Mouse (Mus musculus) kidney, postnatal 0 days (tissue): ENCODE measurements around the gene Erg. TPM values are rescaled to one million over a fixed set of nuclear protein-coding genes. Genes with fewer than 3 reads are reported as not detected.

Source experiments
- ATAC-seq: fragments of 200-750 bp; cut with Nextera tagmentation; replicated peaks from 2 replicates; pipeline ENCODE4 v1.8.0; 2017; ENCODE audit warnings: low read depth, moderate number of reproducible peaks, moderate TSS enrichment, moderate library complexity; ENCODE audit not compliant: low FRiP score
- DNase-seq: peaks from one replicate; pipeline ENCODE4 v3.0.0-alpha.2; 2016; ENCODE audit warnings: low spot score
- H3K27ac ChIP-seq: fragments of 300-500 bp; sonication (generic); 2 replicates; pipeline ENCODE4 v1.5.1; 2014; ENCODE audit warnings: mild to moderate bottlenecking
- H3K27me3 ChIP-seq: fragments of 300-500 bp; sonication (generic); 2 replicates; pipeline ENCODE4 v1.6.1; 2014; ENCODE audit warnings: low read length, mixed read lengths; ENCODE audit not compliant: insufficient read depth
- H3K36me3 ChIP-seq: fragments of 300-500 bp; sonication (generic); 2 replicates; pipeline ENCODE4 v1.6.1; 2014; ENCODE audit warnings: low read length, mixed read lengths; ENCODE audit not compliant: insufficient read depth
- H3K4me1 ChIP-seq: fragments of 300-500 bp; sonication (generic); replicated peaks from 2 replicates; pipeline ENCODE4 v1.6.1; 2014; ENCODE audit warnings: antibody characterized with exemption, low read length, mixed read lengths; ENCODE audit not compliant: insufficient read depth
- H3K4me2 ChIP-seq: fragments of 300-500 bp; sonication (generic); 2 replicates; pipeline ENCODE4 v1.6.1; 2014; ENCODE audit warnings: mild to moderate bottlenecking, low read length, moderate library complexity, mixed read lengths
- H3K4me3 ChIP-seq: fragments of 300-500 bp; sonication (generic); replicated peaks from 2 replicates; pipeline ENCODE4 v1.5.1; 2014; ENCODE audit warnings: low read depth, low read length
- H3K9ac ChIP-seq: fragments of 300-500 bp; sonication (generic); 2 replicates; pipeline ENCODE4 v1.6.1; 2014; ENCODE audit warnings: low read depth, low read length
- H3K9me3 ChIP-seq: fragments of 300-500 bp; sonication (generic); replicated peaks from 2 replicates; pipeline ENCODE4 v1.6.1; 2016; ENCODE audit warnings: low read length, inconsistent platforms, mixed read lengths
- CTCF ChIP-seq: IDR thresholded peaks from 2 replicates; pipeline ENCODE4 v1.5.1; 2016; ENCODE audit warnings: antibody characterized with exemption, low read depth, mild to moderate bottlenecking, moderate library complexity
- WGBS: fragments of 180-500 bp; shearing (Covaris S2); extraction: QIAGEN DNeasy Blood & Tissue Kit; methylation state at CpG from one replicate; pipeline ENCODE4 v1.1.7; 2014; 5-methylcytosine and 5-hydroxymethylcytosine counted together
- polyA plus RNA-seq: library from polyadenylated mRNA; unstranded; fragments of >200 nt; fragmentation: Nextera tagmentation; extraction: Ambion mirVana; gene quantifications from 2 replicates; pipeline ENCODE4 v1.2.1, GENCODE M21; 2015

Gene Erg
- polyA plus RNA-seq, 1 experiment from 2014 or later = 6.4 TPM

DNA sequence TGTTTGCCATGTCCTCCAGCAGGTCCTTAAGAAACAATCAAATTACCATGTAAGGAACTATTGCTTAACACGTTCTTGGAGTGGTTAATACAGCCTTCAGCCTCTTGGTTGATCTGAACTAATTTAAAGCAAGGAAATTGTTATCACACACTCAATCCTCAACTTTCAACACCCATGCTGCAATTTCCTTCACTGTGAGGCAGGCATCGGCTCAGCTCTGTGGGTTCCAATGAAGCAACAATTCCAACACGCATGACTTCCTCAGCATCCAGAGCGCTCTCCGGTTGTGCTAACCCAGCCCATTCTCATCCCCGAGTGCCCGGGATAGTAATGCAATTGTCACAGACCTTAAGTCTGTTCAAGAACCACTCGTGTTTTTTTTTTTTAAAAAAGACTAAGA lies 121.8 kb downstream of the Erg start:
- no peaks in the 10 kb centered on the region for H3K27me3 ChIP-seq
- H3K27ac ChIP-seq = no peak overlapping the region
- WGBS = 61% methylated on average over 8 of the region's 8 CpGs
- H3K9ac ChIP-seq = no peak overlapping the region
- no peak for TF ChIP-seq CTCF
- no peaks in the 10 kb centered on the region for H3K9me3 ChIP-seq
- no peak overlapping the region for H3K4me3 ChIP-seq
- no peaks in the 10 kb centered on the region for H3K4me1 ChIP-seq
- DNase-seq (no peak), ATAC-seq (no peak)
- no peak overlapping the region for H3K4me2 ChIP-seq
- H3K36me3 ChIP-seq = no peaks in the 10 kb centered on the region

DNA sequence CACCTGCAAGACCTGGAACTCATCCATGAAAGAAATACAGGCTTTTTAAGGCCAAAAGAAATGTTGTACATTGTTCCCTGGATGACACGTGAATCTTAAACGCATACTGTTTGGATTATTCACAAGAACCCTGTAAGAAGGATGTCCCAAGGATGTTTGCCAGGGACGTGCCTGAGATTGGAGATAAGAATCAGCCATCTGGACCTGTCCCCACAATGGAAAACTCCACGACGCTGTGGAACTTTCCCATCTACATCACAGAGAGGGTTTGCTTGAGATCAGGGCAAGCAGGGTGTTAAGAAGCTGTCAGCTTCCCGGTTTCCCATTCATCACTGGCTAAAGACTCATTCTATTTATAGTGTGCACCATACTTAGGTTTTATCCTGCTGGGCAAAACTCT lies 122.6 kb downstream of the Erg start:
- Histone ChIP-seq H3K9me3 (no peaks in the 10 kb centered on the region), H3K27ac (no peak overlapping the region), H3K4me1 (no peaks in the 10 kb centered on the region), H3K4me2 (no peak overlapping the region), H3K9ac (no peak overlapping the region), H3K4me3 (no peak overlapping the region), H3K36me3 (no peaks in the 10 kb centered on the region), H3K27me3 (no peaks in the 10 kb centered on the region)
- ATAC-seq = no peak
- no peak for TF ChIP-seq CTCF
- peak; percentile 70 for DNase-seq
- 37% methylated on average over 6 of the region's 6 CpGs for WGBS

DNA sequence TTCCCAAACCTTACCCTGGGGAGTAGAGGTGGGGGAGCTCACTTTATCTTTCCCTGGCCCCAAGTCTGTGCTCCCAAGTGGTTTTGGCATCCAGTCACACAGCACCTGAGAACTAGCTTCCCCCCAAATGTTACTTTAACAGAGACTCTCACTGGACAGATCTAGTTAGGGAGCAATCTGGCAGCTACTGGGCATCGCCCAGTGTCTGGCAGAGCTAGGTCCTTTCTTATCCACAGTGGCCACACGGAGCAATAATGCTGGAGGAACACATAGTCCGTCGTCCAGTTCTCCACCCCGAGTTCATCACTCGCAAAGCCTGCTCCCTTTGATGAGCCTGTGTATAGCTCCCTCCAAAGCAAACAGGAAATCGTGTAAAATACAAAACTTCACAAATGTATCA lies 124.5 kb downstream of the Erg start:
- DNase-seq (no peak), ATAC-seq (no peak)
- Histone ChIP-seq H3K9me3 (no peaks in the 10 kb centered on the region), H3K36me3 (no peaks in the 10 kb centered on the region), H3K27ac (no peak overlapping the region), H3K4me2 (no peak overlapping the region), H3K4me1 (no peaks in the 10 kb centered on the region), H3K9ac (no peak overlapping the region), H3K4me3 (no peak overlapping the region), H3K27me3 (no peaks in the 10 kb centered on the region)
- no peak for TF ChIP-seq CTCF
- 47% methylated on average over 7 of the region's 7 CpGs for WGBS

DNA sequence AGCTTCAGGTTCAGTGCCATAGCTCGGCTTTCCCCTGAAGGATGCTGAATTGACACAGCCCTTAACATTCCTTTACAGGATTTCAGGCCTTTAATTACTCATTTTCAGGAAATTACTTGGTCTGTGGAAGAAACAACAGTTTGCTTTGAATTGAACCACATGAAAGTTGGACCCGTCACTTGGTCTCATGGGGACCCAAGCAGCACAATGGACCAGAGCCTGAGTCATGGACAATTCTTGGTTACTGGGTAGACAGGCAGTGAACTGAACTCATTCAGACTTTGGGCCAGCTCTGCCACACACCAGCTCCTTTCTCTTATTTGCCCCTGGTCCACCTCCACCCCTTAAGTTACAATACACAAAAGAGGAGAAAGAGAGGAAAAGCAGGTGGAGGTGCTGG lies 126.1 kb downstream of the Erg start:
- H3K4me3 ChIP-seq = no peak overlapping the region
- no peak for DNase-seq
- no peaks in the 10 kb centered on the region for H3K36me3 ChIP-seq
- 65% methylated on average over 2 of the region's 2 CpGs for WGBS
- H3K4me1 ChIP-seq = no peaks in the 10 kb centered on the region
- no peak overlapping the region for H3K4me2 ChIP-seq
- no peaks in the 10 kb centered on the region for H3K27me3 ChIP-seq
- H3K9me3 ChIP-seq = no peaks in the 10 kb centered on the region
- H3K27ac ChIP-seq = no peak overlapping the region
- no peak overlapping the region for H3K9ac ChIP-seq
- no peak for ATAC-seq
- TF ChIP-seq CTCF = no peak

DNA sequence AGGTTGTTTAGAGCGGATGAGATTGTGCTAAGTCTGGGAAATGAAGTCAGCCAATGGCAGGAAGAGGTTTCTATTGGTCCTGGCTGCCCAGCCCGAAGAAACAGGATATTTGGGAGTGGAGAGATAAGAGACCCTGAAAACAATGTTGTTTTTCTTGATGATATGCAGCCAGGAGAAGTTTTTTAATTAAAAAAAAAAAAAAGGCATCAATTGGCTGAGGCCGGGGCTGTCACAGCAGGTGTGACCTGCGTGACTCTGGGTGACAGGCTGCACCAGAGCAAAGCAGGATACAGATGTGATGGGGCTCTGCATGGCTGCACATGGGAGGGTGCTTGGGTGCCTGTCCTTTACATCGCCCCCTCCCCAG lies 127.1 kb downstream of the Erg start:
- H3K36me3 ChIP-seq = no peaks in the 10 kb centered on the region
- H3K9ac ChIP-seq = no peak overlapping the region
- H3K9me3 ChIP-seq = no peaks in the 10 kb centered on the region
- no peak for TF ChIP-seq CTCF
- H3K27me3 ChIP-seq = no peaks in the 10 kb centered on the region
- H3K27ac ChIP-seq = peak overlapping the region; percentile 44; the same call in 1 of the 2 replicates
- no peak overlapping the region for H3K4me2 ChIP-seq
- 36% methylated on average over 5 of the region's 5 CpGs for WGBS
- no peak overlapping the region for H3K4me3 ChIP-seq
- peak; percentile 59 for DNase-seq
- H3K4me1 ChIP-seq = no peaks in the 10 kb centered on the region
- ATAC-seq = peak; percentile 73; the same call in 1 of the 2 replicates

DNA sequence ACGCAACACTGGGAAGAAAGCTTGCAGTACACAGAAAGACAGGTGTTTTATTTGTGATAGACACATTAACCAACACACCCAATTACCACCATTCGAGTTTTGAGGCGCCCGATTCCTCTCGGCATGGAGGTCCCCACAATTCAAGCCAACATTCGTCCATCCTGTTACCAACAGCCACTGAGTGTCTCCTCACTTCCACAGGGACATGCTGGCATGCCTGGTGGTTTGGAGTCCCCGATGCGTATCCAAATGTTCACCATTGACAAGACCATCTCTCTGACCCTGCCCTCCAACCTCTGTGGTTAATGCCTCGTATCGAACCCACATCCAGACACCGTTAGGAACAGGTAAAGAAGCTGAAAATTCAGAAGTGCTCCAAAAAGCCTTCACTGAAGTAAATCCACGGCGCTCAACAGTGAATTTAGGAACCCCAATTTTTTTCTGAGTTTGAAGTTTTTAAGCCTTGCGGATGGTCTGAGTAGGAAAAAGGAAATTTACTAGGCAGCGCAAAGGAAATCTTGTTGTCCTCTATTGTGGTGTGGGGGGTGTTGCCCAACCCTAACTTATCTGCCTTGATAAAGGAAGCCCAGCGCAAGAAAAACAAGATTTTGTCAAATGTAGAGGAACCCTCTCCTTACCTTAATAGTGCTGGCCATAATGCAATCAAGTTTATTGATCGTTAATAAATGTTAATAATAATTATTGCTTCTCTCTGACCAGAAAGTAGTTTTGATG lies 127.6 kb downstream of the Erg start:
- Histone ChIP-seq H3K27me3 (no peaks in the 10 kb centered on the region), H3K27ac (peak overlapping the region; percentile 70), H3K4me1 (no peaks in the 10 kb centered on the region), H3K36me3 (no peaks in the 10 kb centered on the region), H3K9me3 (no peaks in the 10 kb centered on the region), H3K9ac (peak overlapping the region; percentile 55), H3K4me2 (no peak overlapping the region), H3K4me3 (peak overlapping the region; percentile 25)
- DNase-seq (no peak), ATAC-seq (no peak)
- TF ChIP-seq CTCF = no peak
- 64% methylated on average over 17 of the region's 17 CpGs for WGBS

DNA sequence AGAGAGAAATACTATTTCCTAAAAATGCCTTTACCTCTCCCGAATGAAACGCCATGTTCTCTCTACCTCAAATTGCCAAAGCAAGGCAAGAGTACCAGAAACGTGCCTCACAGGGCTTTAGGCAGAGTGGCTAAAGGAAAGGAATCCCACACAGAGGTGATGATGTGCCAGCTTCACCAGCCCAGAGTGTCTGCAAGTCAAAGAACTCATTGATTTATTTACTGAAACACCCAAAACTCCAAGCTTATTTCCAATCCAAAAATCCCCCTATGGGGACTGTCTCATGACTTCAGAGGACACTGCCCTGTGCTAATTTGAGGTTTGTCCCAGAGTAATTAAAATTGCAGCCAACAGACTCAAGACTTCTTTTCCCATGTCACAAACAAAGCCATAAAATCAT lies 129.4 kb downstream of the Erg start:
- Histone ChIP-seq H3K27me3 (no peaks in the 10 kb centered on the region), H3K27ac (no peak overlapping the region), H3K9ac (peak overlapping the region; percentile 55; the same call in 1 of the 2 replicates), H3K4me2 (peak overlapping the region; percentile 40), H3K4me1 (no peaks in the 10 kb centered on the region), H3K36me3 (no peaks in the 10 kb centered on the region), H3K9me3 (no peaks in the 10 kb centered on the region), H3K4me3 (peak overlapping the region; percentile 25)
- ATAC-seq = no peak
- 74% methylated on average over 3 of the region's 3 CpGs for WGBS
- no peak for DNase-seq
- no peak for TF ChIP-seq CTCF
